Mouse (Mus musculus) mouse trophoblast stem cell (cell line): Measurements from ENCODE around the gene Ly6g6f.

Experiments
- in situ Hi-C, 2 experiments: fragments of 300-500 bp; cut with MseI, MboI; formaldehyde crosslinking; loops; 2 replicates in 1 of 2; 3 replicates in 1 of 2; pipeline ENCODE4 v1.15.1; 2025

Ly6g6f gene

GRCm38 (mm10) chr17:35080248-35080647 lies 5.2 kb downstream of the Ly6g6f start:
- in situ Hi-C loops: no loop called here

- in situ Hi-C loops: no loop called here
Measured at GRCm38 (mm10) chr17:35079778-35080177, 5.6 kb downstream of the Ly6g6f start.

DNA sequence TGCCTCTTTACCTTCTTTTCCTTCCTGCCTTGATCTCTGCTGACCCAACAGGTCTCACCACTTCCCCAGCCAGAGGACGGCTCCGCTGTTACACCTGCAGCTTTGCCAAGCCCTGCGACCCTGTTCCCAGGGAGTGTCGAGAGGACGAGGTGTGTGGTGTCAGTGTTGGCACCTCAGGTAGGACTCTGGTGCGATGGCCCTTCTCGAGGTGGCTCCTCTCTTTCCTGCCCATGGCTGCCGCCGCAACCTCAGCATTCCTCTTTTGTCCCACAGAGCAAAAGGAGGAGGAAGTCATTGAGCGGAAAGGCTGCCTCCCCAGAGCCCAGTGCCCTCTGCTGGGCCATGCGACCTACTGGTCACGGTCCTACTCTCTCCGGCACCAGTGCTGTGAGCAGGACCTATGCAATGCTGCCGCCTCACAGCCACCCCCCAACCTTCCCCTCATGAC lies 7.6 kb downstream of the Ly6g6f start, which contains the start of gene Ly6g6d:
Gene Ly6g6d, minus strand, starts transcription at position 280 of the 448 bp plus-strand sequence.
- in situ Hi-C loops: no loop called here

- in situ Hi-C loops: no loop called here
Measured at GRCm38 (mm10) chr17:35077285-35077684, 8.1 kb downstream of the Ly6g6f start.

DNA sequence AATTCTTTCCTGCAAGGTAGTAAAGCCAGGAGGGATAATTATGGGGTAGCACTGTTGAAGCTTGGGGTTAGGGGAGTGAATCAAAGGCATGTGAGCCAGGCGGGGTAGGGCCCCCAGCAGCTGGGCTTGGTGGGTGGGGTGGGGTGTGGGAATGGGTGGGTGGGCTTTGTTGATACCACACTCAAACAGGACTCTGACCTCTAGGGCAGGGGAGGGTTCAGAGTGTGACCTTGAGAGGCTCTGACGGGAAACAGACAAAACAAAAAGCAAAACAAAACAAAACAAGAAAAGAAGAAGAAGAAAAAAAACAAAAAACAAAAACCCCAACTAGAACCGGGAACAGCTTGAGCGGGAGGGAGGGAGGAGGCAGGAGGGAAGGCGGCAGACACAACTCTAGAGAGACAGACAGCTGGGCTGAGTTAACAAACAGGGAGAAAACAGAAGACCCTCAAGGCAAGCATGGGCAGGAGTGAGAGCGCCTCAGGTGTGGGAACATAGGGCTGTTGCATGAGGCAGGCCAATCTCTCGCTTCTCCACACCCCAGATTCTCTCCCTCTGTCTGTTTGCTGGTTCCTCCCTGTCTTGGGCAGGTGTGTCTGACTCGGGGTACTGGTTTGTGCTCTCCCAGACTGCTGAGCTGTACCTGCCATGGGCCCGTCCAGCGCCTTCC lies 8.8 kb downstream of the Ly6g6f start, which contains the start of gene Ly6g6e:
Gene Ly6g6e, plus strand, starts transcription at position 396 of the 670 bp plus-strand sequence.
- in situ Hi-C loops: no loop called here

DNA sequence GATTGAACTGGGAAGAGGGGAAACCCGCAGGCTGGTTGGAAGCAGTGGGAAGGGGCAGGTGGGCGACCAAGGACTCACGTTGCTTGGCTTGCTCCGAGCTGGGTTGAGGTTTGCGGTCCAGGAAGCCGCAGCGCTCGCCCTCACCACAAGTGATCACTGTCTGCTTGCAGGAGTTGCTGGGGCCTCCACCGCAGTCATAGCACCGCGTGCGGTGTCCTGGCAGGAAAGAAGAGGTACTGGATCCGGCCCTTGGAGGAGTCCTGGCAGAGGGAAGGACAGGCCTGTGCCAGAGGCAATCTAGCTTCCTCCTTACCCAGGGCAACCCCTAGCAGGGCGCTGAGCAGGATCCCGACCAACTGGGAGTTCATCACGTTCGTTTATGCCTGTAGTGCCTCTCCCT lies 11.3 kb downstream of the Ly6g6f start:
- in situ Hi-C loops: no loop called here

GRCm38 (mm10) chr17:35071454-35071853 lies 14.0 kb downstream of the Ly6g6f start:
- in situ Hi-C loops: no loop called here

DNA sequence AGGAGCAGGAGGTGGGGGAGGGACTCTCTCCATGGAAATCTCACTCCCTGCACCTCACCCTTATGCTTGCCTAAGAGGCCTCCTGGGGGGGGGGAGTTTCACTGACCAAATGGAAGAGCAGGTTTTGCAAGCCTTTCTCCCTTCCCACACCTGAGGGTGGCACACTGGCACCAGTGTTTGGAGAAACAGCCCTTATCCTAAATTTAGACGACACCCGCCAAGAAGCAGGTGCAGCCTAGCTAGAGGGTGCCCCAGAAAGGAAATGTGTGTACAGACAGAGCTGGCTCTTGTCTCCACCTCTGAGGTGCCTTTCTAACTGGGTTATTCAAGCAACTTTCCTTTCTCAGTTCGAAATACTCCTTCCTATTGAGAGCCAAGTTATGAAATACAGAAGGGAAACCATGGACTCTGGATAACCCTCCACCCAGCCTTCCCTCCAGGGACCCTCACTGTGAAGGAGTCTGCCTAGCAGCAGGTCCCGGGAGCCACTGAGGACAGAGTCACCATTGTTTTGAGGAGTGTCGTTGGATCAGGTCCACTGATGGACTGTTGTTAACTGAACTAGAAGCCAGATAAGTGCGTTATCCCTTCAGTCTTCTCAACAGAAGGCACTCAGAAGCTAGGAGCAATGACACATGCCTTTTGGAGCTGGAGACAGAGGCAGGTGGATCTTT lies 14.7 kb downstream of the Ly6g6f start:
- in situ Hi-C loops: no loop called here

GRCm38 (mm10) chr17:35068213-35068914 lies 17.0 kb downstream of the Ly6g6f start:
- in situ Hi-C loops: no loop called here

- in situ Hi-C loops: no loop called here
Measured at GRCm38 (mm10) chr17:35066084-35066483, 19.3 kb downstream of the Ly6g6f start, which contains the start of gene Mpig6b. Gene Mpig6b, minus strand, starts transcription at chr17:35066184.

DNA sequence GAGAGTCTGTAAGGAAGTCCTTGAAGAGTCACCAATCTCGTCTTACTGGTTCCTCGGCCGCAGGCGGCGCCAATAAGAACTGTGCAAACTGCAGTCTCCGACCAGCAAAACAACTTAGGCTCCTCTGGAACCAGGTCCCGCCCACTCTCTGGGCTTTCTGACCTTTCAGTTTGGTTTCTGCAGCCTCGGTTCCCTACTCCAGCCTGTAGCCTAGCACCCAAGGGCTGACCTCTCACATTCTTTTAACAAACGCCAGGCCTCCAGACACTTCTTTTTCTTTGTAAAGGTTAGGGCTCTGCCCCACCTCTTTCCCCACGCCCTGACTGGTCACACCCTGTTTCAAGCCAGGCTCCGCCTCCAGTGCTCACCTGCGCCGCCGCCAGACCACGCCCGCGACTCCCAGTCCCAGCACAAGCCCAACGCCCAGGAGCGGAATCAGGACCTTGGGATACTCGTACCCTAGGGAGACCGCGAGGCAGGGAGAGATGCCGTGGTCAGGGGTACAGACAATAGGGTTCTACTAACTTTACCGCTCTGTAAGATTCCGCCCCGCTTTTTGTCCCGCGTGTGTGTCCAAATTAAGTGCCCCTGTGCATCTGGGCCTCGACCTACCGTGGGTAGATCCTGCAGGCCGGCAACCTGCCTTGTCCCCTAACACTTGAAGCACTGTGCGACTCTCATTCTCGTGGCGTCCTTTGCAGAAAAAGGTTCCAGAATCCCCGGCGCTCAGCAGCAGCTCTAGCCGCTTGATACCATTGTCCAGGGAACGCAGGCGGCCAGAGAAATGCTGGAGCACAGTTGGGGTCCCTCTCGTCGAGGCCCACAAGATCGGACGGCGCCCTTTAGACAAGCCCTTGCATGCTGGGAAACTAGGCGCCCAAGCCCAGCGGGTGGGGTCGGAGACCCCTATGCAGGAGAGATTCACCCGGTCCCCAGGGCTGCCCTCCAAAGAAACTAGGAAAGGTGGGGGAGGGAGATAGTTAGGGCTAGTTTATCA lies 20.2 kb downstream of the Ly6g6f start, which contains the start of gene Ly6g6c:
Gene Ly6g6c, plus strand, starts transcription at position 438 of the 997 bp plus-strand sequence.
- in situ Hi-C loops: no loop called here

DNA sequence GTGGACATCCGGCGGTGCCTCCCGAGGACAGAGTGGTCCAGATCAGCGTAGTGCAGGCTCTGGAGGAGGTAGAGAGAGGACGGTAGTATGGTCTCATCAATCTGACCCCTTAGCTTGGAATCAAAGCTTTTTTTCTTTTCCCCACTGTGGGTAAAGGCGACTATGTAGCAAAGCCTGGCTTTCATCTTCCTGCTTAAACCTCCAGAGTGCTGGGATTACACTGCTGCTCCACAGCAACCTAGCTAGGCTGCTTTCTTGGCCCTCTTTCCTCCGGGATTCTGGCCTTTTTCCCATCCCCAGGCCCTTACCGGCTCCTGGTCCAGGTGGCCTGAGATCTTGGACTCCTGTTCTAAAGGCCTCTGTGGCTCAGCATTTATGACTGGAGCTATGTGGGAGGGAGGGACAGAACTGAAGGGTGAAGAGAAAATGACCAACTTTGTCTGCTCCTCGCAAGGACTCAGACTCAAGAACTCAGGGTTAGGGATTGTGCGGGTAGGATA lies 21.0 kb downstream of the Ly6g6f start:
- in situ Hi-C loops: no loop called here

DNA sequence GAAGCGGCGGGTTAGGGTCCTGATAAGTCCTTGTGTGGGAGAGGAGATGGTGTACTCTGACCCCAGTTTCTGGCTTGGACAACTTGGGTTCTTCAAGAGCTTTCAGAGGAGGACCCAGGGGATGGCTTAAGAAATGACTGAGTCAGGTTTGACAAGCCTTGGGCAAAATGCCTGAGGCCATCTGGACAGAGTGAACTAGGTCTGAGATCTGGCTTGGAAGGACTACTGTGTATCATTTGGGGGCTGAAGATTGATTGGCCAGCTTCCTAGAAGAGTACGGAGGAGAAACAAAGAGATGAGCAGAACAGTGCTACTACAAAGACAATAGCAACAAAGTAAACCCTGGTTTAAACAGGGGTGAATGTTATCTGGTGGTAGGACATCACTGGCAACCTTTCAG lies 21.9 kb downstream of the Ly6g6f start:
- in situ Hi-C loops: no loop called here

DNA sequence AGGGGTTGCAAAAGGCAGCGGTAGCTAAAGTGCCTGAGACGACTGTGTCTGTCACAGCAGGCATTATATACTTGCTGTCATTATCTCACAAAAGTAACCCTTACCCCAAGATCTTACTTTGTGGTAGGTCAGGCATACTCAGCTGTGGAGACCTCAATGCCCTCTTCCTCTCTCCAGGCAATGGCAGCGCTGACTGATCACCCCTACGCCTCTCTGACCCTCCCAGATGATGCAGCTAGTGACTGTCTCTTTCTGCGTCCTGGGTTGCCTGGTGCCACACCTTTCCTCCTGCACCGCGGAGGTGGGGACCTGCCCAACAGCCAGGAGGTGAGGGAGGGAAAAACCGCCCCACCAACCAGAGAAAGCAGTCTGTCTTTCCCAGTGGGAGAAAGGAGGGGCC lies 24.1 kb downstream of the Ly6g6f start:
- in situ Hi-C loops: no loop called here

DNA sequence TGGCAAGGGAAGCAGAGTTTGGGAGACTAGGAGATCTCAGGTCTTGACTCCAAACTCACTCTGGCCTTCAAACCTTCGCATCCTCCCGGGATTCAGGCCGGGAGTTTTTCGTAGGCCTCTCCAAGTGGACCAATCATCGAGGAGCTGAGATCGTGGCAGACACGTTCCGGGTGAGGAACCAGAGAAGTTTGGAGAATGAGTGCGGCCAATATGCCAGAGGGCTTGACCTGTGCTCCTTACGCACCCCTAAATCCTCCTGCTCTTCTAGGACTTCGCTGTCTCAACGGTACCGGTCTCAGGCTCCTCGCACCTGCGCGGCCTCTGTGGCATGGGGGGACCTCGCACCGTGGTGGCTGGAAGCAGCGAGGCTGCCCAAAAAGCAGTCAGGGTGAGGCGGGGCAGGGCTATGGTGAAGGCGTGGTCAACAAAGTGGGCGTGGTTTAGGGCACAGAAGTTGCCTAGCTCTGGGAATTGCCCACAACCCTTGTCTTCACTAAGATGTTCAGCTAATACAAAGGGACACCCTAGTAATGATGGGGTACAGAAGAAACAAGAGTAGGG lies 24.6 kb downstream of the Ly6g6f start:
- in situ Hi-C loops: no loop called here

GRCm38 (mm10) chr17:35060071-35060470 lies 25.3 kb downstream of the Ly6g6f start:
- in situ Hi-C loops: no loop called here

DNA sequence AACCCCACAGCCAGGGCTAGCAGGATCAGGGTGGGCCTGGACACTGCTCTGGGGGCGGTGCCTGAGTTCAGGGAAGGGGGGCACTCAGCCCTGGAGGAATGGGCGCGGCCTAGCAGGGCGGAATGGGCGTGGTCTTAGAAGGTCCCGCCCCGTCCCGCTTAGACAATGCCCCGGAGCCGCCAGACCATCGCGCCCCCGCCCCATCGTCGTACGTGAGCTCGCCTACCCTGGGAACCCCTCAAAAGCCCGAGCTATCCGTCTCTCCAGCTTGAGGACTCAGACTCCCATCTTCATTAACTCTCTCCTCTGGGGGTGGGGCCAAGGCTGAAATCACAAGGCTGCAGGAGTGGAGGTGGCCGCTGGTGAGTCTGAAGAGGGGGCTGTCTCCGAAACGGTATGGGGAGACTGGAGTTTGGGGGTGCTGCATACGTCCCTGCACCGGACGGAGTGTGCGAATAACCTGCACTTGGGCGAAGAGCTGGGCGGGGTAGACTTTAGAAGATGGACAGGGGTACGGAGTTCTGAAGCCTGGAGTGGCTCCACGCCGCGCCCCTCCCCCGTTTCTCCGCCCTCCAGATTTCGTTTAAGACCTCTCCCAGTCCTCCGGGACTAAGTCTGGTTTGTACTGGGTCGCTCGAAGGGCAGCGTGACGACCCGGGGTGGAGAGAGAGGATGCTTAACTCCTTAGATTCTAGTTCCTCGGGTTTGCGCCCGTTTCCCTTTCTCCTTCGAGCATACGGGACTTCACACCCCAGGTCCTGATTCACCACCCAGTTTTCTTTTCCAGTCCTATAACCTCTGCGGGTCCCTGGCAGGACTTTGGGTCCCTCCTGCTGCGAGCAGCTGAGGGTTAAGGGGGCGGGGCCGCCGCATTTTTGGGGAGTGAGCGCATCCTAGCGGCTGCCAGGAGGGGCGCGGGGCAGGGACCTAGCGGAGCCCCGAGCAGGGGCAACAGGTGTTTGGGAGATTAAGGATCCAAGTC lies 26.2 kb downstream of the Ly6g6f start, which contains the start of gene Ddah2:
Gene Ddah2, plus strand, starts transcription at position 125 of the 982 bp plus-strand sequence.
- in situ Hi-C loops: no loop called here

DNA sequence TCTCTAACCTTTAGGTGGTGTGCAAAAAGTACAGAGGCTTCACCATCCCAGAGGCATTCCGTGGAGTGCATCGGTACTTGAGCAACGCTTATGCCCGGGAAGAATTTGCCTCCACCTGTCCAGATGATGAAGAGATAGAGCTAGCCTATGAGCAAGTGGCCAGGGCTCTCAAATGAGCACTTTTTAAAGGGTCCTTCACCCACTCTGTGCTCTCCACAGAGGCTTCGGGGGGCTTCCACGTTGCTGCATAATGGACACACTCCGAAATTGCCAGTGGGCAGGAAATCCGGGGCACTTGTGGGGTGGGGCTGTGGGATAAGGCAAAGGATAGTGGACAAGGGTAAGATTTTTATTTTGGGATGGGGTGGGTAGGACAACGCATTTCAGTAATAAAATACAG lies 27.1 kb downstream of the Ly6g6f start:
- in situ Hi-C loops: no loop called here

DNA sequence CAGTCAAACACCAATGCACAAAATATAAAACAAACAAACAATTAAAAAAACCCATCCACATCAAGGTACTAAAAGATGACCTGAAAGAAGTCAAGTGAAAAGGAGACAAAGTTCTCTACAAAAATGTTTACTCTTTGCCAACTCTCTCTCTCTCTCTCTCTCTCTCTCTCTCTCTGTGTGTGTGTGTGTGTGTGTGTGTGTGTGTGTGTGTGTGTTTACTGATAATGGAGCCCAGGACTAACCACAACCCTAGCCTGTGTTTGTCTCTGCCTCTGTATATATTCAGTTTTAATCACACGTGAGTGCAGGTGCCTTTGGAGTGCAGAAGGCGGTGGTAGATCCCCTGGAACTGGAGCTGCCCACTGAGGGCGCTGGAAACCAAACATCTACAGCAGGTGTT lies 28.3 kb downstream of the Ly6g6f start:
- in situ Hi-C loops: no loop called here
